Mouse (Mus musculus) intestine, postnatal 0 days (tissue): ENCODE measurements at regions not wholly inside any gene's neighbourhood (a gene's known extent, or its start where the extent isn't known, plus 50 kb on each side); places are given as distances from the start of the nearest gene placed in this dataset.

ENCODE experiments used
- ATAC-seq: fragments of 200-750 bp; cut with Nextera tagmentation; 2 replicates; pipeline ENCODE4 v1.8.0; 2017; ENCODE audit warnings: mild to moderate bottlenecking, moderate TSS enrichment, moderate library complexity
- H3K27ac ChIP-seq: fragments of 300-500 bp; sonication (generic); 2 replicates; pipeline ENCODE4 v1.5.1; 2014; ENCODE audit warnings: mild to moderate bottlenecking, low read depth, low read length, moderate library complexity
- H3K27me3 ChIP-seq: fragments of 300-500 bp; sonication (generic); replicated peaks from 2 replicates; pipeline ENCODE4 v1.6.1; 2014; ENCODE audit warnings: low read length, mixed read lengths; ENCODE audit not compliant: control insufficient read depth, insufficient read depth
- H3K36me3 ChIP-seq: fragments of 300-500 bp; sonication (generic); 2 replicates; pipeline ENCODE4 v1.6.1; 2014; ENCODE audit warnings: mild to moderate bottlenecking, moderate library complexity; ENCODE audit not compliant: control insufficient read depth, insufficient read depth
- H3K4me1 ChIP-seq: fragments of 300-500 bp; sonication (generic); replicated peaks from 2 replicates; pipeline ENCODE4 v1.6.1; 2014; ENCODE audit warnings: antibody characterized with exemption, low read length, mixed read lengths; ENCODE audit not compliant: control insufficient read depth, insufficient read depth
- H3K4me2 ChIP-seq: fragments of 300-500 bp; sonication (generic); replicated peaks from 2 replicates; pipeline ENCODE4 v1.6.1; 2014; ENCODE audit warnings: low read depth, mild to moderate bottlenecking, moderate library complexity
- H3K4me3 ChIP-seq: fragments of 300-500 bp; sonication (generic); 2 replicates; pipeline ENCODE4 v1.5.1; 2014; ENCODE audit warnings: low read depth, low read length
- H3K9ac ChIP-seq: fragments of 300-500 bp; sonication (generic); 2 replicates; pipeline ENCODE4 v1.6.1; 2014; ENCODE audit warnings: mild to moderate bottlenecking, low read depth, low read length
- H3K9me3 ChIP-seq: fragments of 300-500 bp; sonication (generic); 2 replicates; pipeline ENCODE4 v1.6.1; 2016; ENCODE audit warnings: mixed run types; ENCODE audit not compliant: control insufficient read depth
- CTCF ChIP-seq: sonication (generic); IDR thresholded peaks from 2 replicates; pipeline ENCODE4 v1.5.1; 2016; ENCODE audit warnings: low read depth, mild to moderate bottlenecking, control low read depth, antibody characterized with exemption, moderate library complexity
- WGBS: fragments of 180-500 bp; shearing (Covaris S2); extraction: QIAGEN DNeasy Blood & Tissue Kit; methylation state at CpG from one replicate; pipeline ENCODE4 v1.1.7; 2014; 5-methylcytosine and 5-hydroxymethylcytosine counted together

DNA sequence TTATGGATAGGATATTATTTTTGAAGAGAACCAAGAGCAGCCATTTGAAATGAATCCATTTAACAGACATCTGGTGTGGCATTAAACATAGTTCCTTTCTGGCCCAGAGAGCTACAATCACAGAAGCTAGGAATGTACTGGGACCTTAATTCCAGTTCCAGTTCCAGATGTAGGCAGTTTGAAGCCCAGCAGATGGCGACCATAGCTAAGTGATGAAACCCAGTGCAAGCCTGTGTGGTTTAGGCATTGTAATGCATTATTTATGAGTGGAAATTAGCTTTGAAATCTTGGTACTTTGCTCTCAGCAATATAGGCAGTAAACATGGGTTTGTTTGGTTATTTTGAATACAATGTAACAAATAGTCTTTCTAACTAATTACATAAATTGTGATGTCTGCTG is 256.8 kb downstream of the Fam181b start:
- Histone ChIP-seq H3K9ac (no peak overlapping the region), H3K27ac (no peak overlapping the region), H3K27me3 (no peaks in the 10 kb centered on the region), H3K4me3 (no peak overlapping the region), H3K9me3 (no peaks in the 10 kb centered on the region), H3K4me1 (no peaks in the 10 kb centered on the region), H3K4me2 (no peak overlapping the region), H3K36me3 (no peaks in the 10 kb centered on the region)
- ATAC-seq = no peak
- peak; percentile 28; the same call in 1 of the 2 replicates for TF ChIP-seq CTCF
- 20% methylated on average over 1 of the region's 1 CpGs for WGBS
